Mouse (Mus musculus): Measurements from ENCODE around the gene Ikzf1. TPM values are rescaled to one million over a fixed set of nuclear protein-coding genes. Genes with fewer than 3 reads are reported as not detected.

The Ikzf1 gene
- polyA plus RNA-seq (2012) = 6.6 and 7.2 TPM in 2 replicates

DNA sequence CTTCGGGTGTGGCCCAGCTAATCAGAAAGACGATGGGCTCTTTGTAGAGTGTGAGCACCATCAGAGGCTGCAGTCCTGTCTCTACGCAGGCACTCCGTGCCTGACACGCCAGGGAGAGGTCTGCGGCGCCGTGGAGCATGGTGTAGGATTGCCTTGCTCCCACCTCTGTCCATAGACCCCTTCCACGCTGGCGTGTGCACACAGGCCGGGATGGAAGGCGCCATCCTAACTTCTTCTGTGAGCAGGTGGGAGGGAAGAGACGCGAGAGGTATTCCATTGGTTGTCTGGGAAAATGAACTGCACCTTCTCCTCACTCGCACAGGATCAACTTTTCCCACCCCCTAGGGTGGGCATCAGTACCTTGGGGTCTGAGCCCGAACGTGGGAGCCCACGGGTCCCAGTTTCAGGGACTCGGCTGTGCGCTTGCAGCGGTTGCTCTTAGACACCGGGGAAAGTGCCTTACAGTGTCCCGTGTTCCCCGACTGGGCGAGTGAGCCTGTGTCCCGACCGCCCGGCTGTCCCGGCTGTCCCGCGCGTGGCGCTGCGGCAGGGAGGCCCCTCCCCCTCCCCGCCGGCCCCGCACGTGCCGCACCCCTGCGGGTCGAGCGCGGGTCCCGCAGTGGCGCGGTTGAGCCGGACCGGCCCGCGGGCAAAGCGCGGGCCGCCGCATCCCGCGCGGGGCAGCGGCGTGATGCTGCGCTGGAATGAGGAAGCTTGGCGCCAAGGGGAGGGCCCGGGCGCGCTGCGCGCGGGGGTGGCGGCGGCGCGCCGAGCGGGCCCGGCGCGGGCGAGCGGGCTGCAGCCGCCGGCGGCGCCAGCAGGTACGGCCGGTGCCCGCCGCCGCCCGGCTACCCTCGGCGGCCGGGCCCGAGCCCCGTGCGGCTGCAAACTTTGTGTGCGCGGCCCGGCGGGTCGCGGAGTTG lies at the start of gene Ikzf1:
Gene Ikzf1, plus strand, starts transcription at position 74 of the 923 bp plus-strand sequence.
- H3K27me3 ChIP-seq (ENCODE audit: control insufficient read depth) = peaks cover 14% of the 10 kb centered on the region
- peaks cover 50% of the 10 kb centered on the region for H3K4me1 ChIP-seq (ENCODE audit: control insufficient read depth)
- H3K36me3 ChIP-seq (ENCODE audit: control insufficient read depth) = peaks cover 4% of the 10 kb centered on the region
- peak within 1 kb of the TSS; percentile 99 for H3K4me3 ChIP-seq (replicated peaks)
- H3K9me3 ChIP-seq (ENCODE audit: control insufficient read depth, low read length) = no peaks in the 10 kb centered on the region
- TF ChIP-seq TAL1 (IDR thresholded peaks at IDR 0.05; ENCODE audit: low read length) (no peak), GATA1 (IDR thresholded peaks at IDR 0.05; ENCODE audit: low read length) (no peak)

DNA sequence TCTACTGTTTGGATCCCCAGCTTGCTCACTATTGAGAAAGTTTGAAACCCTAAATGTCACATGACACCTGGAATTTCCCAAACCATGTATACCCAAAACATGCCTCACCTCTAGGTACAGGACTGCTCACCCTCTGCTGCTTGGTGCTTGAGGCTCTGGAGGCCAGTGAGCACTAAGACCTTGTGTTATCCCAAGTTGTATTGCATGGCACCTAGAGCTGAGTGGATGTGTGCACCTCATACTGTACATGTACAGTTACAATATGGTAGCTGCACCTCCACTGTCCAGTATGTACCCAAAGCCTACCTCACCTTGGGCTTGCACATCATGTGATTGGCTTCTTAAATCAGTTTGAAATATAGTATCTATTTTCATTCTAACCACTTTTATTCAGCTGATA lies 40.5 kb upstream of the Ikzf1 start:
- no peaks in the 10 kb centered on the region; the same call in none of the 2 replicates for H3K4me1 ChIP-seq (ENCODE audit: control insufficient read depth)
- no peak overlapping the region for H3K4me3 ChIP-seq (replicated peaks)
- H3K27me3 ChIP-seq (ENCODE audit: control insufficient read depth) = no peaks in the 10 kb centered on the region; the same call in 1 of the 2 replicates
- H3K36me3 ChIP-seq (ENCODE audit: control insufficient read depth) = no peaks in the 10 kb centered on the region
- no peaks in the 10 kb centered on the region for H3K9me3 ChIP-seq (ENCODE audit: control insufficient read depth, low read length)
- TF ChIP-seq GATA1 (IDR thresholded peaks at IDR 0.05; ENCODE audit: low read length) = no peak
- no peak for TF ChIP-seq TAL1 (IDR thresholded peaks at IDR 0.05; ENCODE audit: low read length)

DNA sequence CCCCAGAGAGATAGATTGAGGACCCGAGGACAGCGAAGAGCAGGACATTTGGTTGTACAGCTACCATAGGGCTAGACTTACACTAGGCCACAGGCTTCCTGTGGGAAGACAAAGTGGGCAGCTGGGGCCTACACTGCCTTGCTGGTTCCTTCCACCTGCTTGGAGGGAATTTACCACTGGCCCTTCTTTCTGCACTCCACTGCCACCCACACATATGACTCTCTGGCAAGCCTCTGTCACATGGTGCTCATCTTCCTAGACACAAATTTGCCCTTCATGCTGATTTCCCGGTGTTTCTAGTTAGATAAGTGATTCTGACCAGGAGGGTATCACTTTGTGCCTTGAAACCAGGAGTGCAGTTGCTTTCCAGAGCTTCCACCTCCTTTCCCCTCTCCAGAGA lies 28.4 kb upstream of the Ikzf1 start:
- TF ChIP-seq GATA1 (IDR thresholded peaks at IDR 0.05; ENCODE audit: low read length) = no peak
- TF ChIP-seq TAL1 (IDR thresholded peaks at IDR 0.05; ENCODE audit: low read length) = no peak
- H3K36me3 ChIP-seq (ENCODE audit: control insufficient read depth) = no peaks in the 10 kb centered on the region
- H3K4me3 ChIP-seq (replicated peaks) = no peak overlapping the region
- H3K4me1 ChIP-seq (ENCODE audit: control insufficient read depth) = peaks cover 27% of the 10 kb centered on the region
- no peaks in the 10 kb centered on the region for H3K9me3 ChIP-seq (ENCODE audit: control insufficient read depth, low read length)
- no peaks in the 10 kb centered on the region for H3K27me3 ChIP-seq (ENCODE audit: control insufficient read depth)

DNA sequence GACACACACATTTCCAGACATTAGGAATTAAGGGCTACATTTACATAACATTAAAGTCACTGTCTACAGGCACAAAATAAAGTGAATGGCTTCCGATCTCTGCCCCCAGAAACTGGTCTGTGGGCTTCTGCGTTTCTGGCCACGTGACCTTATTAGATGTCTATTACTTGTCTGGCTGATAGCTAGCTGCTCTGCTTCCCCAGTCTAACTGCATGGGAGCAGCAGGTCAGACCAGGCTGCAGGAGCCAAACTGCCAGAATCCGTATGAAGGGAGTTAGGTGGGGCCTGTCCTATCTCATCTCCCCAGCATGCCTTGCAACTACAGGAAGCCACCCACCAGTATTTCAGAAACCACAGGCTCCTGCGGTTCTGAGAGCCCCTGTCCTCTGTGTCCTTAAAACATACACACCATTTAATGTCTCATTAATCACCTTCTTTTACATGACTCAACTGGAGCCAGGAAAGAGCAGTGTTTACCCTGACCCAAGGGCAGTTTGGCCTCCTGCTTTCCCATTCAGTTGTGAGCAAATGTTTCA lies 27.7 kb upstream of the Ikzf1 start:
- no peak for TF ChIP-seq GATA1 (IDR thresholded peaks at IDR 0.05; ENCODE audit: low read length)
- TF ChIP-seq TAL1 (IDR thresholded peaks at IDR 0.05; ENCODE audit: low read length) = no peak
- Histone ChIP-seq H3K36me3 (ENCODE audit: control insufficient read depth) (no peaks in the 10 kb centered on the region), H3K4me3 (replicated peaks) (no peak overlapping the region), H3K27me3 (ENCODE audit: control insufficient read depth) (no peaks in the 10 kb centered on the region), H3K4me1 (ENCODE audit: control insufficient read depth) (peaks cover 27% of the 10 kb centered on the region), H3K9me3 (ENCODE audit: control insufficient read depth, low read length) (no peaks in the 10 kb centered on the region)

DNA sequence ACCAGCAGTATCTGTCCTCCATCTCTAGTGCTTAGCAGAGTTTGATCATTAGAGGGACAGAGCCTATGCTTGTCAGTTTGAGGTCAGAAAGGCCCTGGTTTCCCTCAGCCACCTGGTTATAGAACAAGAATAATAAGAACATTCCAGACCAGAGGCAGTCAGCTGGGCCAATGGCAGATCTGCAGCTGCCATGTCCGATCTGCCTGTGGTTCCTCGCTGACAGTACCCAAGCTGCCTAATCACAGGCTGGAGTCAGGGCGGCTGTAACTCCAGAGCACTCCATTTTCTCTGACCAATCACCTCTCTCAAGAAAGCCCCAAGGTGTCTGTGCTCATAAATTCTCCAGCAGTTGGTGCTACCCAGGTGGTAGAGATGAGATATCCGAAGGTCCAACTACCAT lies 27.2 kb upstream of the Ikzf1 start:
- H3K27me3 ChIP-seq (ENCODE audit: control insufficient read depth) = no peaks in the 10 kb centered on the region
- H3K9me3 ChIP-seq (ENCODE audit: control insufficient read depth, low read length) = no peaks in the 10 kb centered on the region
- no peaks in the 10 kb centered on the region for H3K36me3 ChIP-seq (ENCODE audit: control insufficient read depth)
- H3K4me1 ChIP-seq (ENCODE audit: control insufficient read depth) = peaks cover 27% of the 10 kb centered on the region
- H3K4me3 ChIP-seq (replicated peaks) = no peak overlapping the region
- no peak for TF ChIP-seq TAL1 (IDR thresholded peaks at IDR 0.05; ENCODE audit: low read length)
- no peak for TF ChIP-seq GATA1 (IDR thresholded peaks at IDR 0.05; ENCODE audit: low read length)

DNA sequence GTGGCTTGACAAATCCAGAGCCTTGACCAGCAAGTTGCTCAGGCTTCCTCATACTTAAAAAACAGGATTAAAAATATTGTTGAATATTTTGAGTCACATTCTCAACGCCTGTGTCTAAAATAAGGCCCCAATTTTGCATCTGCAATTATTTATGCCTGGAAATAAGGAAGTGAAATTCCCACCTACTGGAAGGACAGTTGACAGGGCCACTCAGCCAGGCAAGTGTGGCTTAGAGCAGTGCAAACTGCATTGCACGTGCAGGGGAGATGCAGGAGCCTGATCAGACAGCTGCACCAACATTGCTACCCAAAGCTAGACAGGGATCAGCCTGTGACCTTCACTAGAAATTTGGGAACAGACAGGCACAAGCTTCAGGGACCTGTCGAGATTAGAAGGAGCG lies 26.0 kb upstream of the Ikzf1 start:
- no peak for TF ChIP-seq TAL1 (IDR thresholded peaks at IDR 0.05; ENCODE audit: low read length)
- TF ChIP-seq GATA1 (IDR thresholded peaks at IDR 0.05; ENCODE audit: low read length) = no peak
- H3K4me3 ChIP-seq (replicated peaks) = no peak overlapping the region
- no peaks in the 10 kb centered on the region for H3K9me3 ChIP-seq (ENCODE audit: control insufficient read depth, low read length)
- no peaks in the 10 kb centered on the region for H3K27me3 ChIP-seq (ENCODE audit: control insufficient read depth)
- H3K36me3 ChIP-seq (ENCODE audit: control insufficient read depth) = no peaks in the 10 kb centered on the region
- peaks cover 27% of the 10 kb centered on the region for H3K4me1 ChIP-seq (ENCODE audit: control insufficient read depth)

DNA sequence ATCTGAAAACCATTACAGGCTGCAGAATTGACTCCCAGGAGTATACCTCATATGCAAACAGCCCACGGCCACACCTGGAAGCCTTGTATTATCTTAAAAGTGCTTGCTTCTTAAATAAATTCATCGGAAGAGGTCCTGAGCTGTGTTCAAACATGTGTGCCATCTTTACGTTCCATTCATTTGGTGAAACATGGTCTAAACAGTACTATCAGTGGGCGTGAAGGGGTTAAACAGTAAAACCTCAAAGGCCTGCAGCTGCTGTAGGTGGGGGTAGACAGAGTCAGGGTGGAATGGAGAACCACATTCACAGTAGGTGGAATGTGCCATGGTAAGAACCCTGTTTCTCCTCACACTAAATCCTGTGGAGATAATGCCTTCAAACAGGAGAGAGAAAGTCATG lies 24.2 kb upstream of the Ikzf1 start:
- no peaks in the 10 kb centered on the region for H3K27me3 ChIP-seq (ENCODE audit: control insufficient read depth)
- no peak overlapping the region for H3K4me3 ChIP-seq (replicated peaks)
- no peak for TF ChIP-seq GATA1 (IDR thresholded peaks at IDR 0.05; ENCODE audit: low read length)
- no peak for TF ChIP-seq TAL1 (IDR thresholded peaks at IDR 0.05; ENCODE audit: low read length)
- H3K4me1 ChIP-seq (ENCODE audit: control insufficient read depth) = peaks cover 27% of the 10 kb centered on the region
- no peaks in the 10 kb centered on the region for H3K9me3 ChIP-seq (ENCODE audit: control insufficient read depth, low read length)
- H3K36me3 ChIP-seq (ENCODE audit: control insufficient read depth) = no peaks in the 10 kb centered on the region

DNA sequence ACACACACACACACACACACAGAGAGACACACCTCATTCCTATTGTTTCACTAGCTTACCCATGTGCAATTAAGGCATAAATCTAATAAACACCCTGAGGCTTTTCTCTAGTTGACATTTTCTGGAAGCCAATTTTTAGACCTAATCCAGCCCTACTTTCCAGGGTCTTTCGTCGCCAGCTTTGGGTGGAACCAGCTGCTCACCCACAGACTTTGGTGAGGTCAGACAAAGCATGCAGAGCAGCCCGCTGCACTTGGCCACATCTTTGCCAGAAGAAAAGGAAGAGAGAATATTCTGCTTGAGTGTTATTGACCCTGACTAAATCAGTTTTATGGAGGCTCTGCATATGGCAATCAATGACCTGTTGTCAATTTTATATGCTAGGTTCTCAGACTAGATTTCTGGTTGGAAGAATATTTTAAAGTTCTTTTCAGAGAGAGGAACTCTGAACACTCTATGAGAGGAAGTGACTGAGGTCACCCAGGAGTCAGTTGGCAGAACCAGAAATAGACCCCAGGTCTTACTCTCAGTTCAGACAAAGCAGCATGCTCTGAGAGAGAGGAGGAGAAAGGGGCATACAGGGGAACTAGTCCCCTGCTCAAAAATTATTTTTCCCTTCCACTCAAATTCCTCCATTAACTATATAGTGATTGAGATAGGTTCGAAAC lies 17.4 kb upstream of the Ikzf1 start:
- H3K27me3 ChIP-seq (ENCODE audit: control insufficient read depth) = no peaks in the 10 kb centered on the region
- no peak for TF ChIP-seq GATA1 (IDR thresholded peaks at IDR 0.05; ENCODE audit: low read length)
- no peak for TF ChIP-seq TAL1 (IDR thresholded peaks at IDR 0.05; ENCODE audit: low read length)
- H3K4me1 ChIP-seq (ENCODE audit: control insufficient read depth) = no peaks in the 10 kb centered on the region
- H3K4me3 ChIP-seq (replicated peaks) = no peak overlapping the region
- H3K9me3 ChIP-seq (ENCODE audit: control insufficient read depth, low read length) = no peaks in the 10 kb centered on the region
- H3K36me3 ChIP-seq (ENCODE audit: control insufficient read depth) = no peaks in the 10 kb centered on the region

DNA sequence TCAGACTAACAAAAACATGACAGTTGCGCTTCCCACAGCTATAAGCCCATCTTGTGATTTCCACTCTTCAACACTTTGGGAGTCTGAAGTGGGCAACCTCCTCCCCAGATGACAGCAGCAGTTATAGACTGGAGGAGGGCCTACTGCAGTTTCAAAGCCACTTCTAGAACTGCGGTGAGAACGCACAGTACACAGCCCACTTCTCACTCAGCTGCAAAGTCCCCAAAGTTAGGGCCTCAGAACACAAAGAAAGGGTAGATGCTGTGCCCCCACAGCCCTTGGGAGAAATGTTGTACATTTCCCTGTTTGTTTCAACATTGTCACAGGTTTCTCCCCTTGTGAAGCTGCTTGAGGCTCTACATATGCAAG lies 16.9 kb upstream of the Ikzf1 start:
- no peak for TF ChIP-seq TAL1 (IDR thresholded peaks at IDR 0.05; ENCODE audit: low read length)
- TF ChIP-seq GATA1 (IDR thresholded peaks at IDR 0.05; ENCODE audit: low read length) = no peak
- H3K27me3 ChIP-seq (ENCODE audit: control insufficient read depth) = no peaks in the 10 kb centered on the region
- H3K4me1 ChIP-seq (ENCODE audit: control insufficient read depth) = no peaks in the 10 kb centered on the region
- H3K9me3 ChIP-seq (ENCODE audit: control insufficient read depth, low read length) = no peaks in the 10 kb centered on the region
- H3K4me3 ChIP-seq (replicated peaks) = no peak overlapping the region
- H3K36me3 ChIP-seq (ENCODE audit: control insufficient read depth) = no peaks in the 10 kb centered on the region

All from erythroblast, embryonic 14.5 days (primary cell).